Mouse (Mus musculus) brown adipose tissue, adult 24 weeks (tissue): ENCODE measurements around the gene Prdx3. TPM values are rescaled to one million over a fixed set of nuclear protein-coding genes. Genes with fewer than 3 reads are reported as not detected.

Experiments used
- polyA plus RNA-seq: library from polyadenylated mRNA; stranded (reverse); fragments of >200 nt; gene quantifications from 2 replicates; pipeline ENCODE4 v1.2.4, GENCODE M21; 2012; ENCODE audit not compliant: missing spikeins, insufficient read depth, insufficient read length

Prdx3 gene
- polyA plus RNA-seq, 1 experiment = 639 TPM

Other genes starting within 250 kb of the Prdx3 start
- gene Nanos1, start 118.6 kb downstream of the Prdx3 start, polyA plus RNA-seq = not detected in 2 replicates
- gene Eif3a, start 83.9 kb downstream of the Prdx3 start, polyA plus RNA-seq = 79.1 and 88.5 TPM in 2 replicates
- gene Fam45a, start 63.0 kb downstream of the Prdx3 start, polyA plus RNA-seq = 27.5 and 27.7 TPM in 2 replicates
- 8.1 and 12.0 TPM in 2 replicates for gene Sfxn4, start 13.1 kb downstream of the Prdx3 start, polyA plus RNA-seq
- gene Grk5, start 15.2 kb upstream of the Prdx3 start, polyA plus RNA-seq = 16.7 and 22.8 TPM in 2 replicates